ENCODE assay signal across 16 mouse cellular contexts in genomic region chr11:35989967-35990366, GRCm38 (mm10). TPM values are rescaled to one million over a fixed set of nuclear protein-coding genes. Genes with fewer than 3 reads are reported as not detected.
DNase-seq lines count a peak whose midpoint lies in the region; ATAC-seq lines count a peak whose summit lies in the region.
"Had no signal": no experiment of that assay in that cellular context is flagged by ENCODE, and none has a peak within 500 bp of the region (broad histone marks: within the 10 kb centered on the region; RNA-seq: fewer than 3 reads in every experiment).

No protein-coding gene starts in this region.

- no peaks in the 10 kb centered on the region for H3K27me3 ChIP-seq in forebrain, embryonic 15.5 days
- peaks cover 31% of the 10 kb centered on the region for H3K27me3 ChIP-seq in forebrain, embryonic 10.5 days (ENCODE audit: poor library complexity, severe bottlenecking)
- H3K27me3 ChIP-seq in midbrain, embryonic 11.5 days (ENCODE audit: control insufficient read depth, insufficient read depth, low read length), result no peaks in the 10 kb centered on the region
- no peaks in the 10 kb centered on the region for H3K27me3 ChIP-seq in midbrain, embryonic 15.5 days (replicated peaks)

- no peak for DNase-seq in forebrain, embryonic 10.5 days (ENCODE audit: extremely low spot score, low spot score)
- peak; percentile 23 for DNase-seq in midbrain, embryonic 11.5 days (ENCODE audit: low spot score, missing footprints)
- no peak for DNase-seq in urinary bladder, postnatal 36 days (ENCODE audit: low spot score in 2 of 2)
- DNase-seq: adrenal gland, adult 2 months; adrenal gland, postnatal 10 days; adrenal gland, postnatal 25 days; cerebellum, adult 11-12 months; cerebellum, adult 2 months; cerebellum, adult 9-10 months; cerebellum, postnatal 10 days; cerebellum, postnatal 25 days had no signal

- WGBS in forebrain, embryonic 15.5 days, result 44% methylated on average over 4 of the region's 4 CpGs
- WGBS in forebrain, embryonic 10.5 days, result 76% methylated on average over 4 of the region's 4 CpGs
- 68% methylated on average over 4 of the region's 4 CpGs for WGBS in midbrain, embryonic 11.5 days
- 53% methylated on average over 4 of the region's 4 CpGs for WGBS in midbrain, embryonic 15.5 days

- peak overlapping the region; percentile 56 for H3K27ac ChIP-seq in forebrain, embryonic 15.5 days (replicated peaks)
- no peak overlapping the region for H3K27ac ChIP-seq in forebrain, embryonic 10.5 days
- no peak overlapping the region for H3K27ac ChIP-seq in midbrain, embryonic 11.5 days (ENCODE audit: low read depth, low read length)
- no peak overlapping the region for H3K27ac ChIP-seq in midbrain, embryonic 15.5 days
- H3K27ac ChIP-seq: embryonic facial prominence, embryonic 10.5 days; embryonic facial prominence, embryonic 12.5 days; forebrain, embryonic 12.5 days had no signal

- no peak overlapping the region for H3K9ac ChIP-seq in forebrain, embryonic 15.5 days (replicated peaks)
- no peak overlapping the region for H3K9ac ChIP-seq in midbrain, embryonic 11.5 days (ENCODE audit: low read length)
- H3K9ac ChIP-seq in midbrain, embryonic 15.5 days, result no peak overlapping the region
- H3K9ac ChIP-seq: embryonic facial prominence, embryonic 12.5 days; forebrain, embryonic 12.5 days had no signal

- H3K4me1 ChIP-seq in forebrain, embryonic 15.5 days, result peaks cover 29% of the 10 kb centered on the region
- peaks cover 14% of the 10 kb centered on the region for H3K4me1 ChIP-seq in forebrain, embryonic 10.5 days
- H3K4me1 ChIP-seq in midbrain, embryonic 11.5 days (ENCODE audit: control insufficient read depth, insufficient read depth, low read length), result no peaks in the 10 kb centered on the region
- peaks cover 10% of the 10 kb centered on the region for H3K4me1 ChIP-seq in midbrain, embryonic 15.5 days

- no peak for ATAC-seq in forebrain, embryonic 15.5 days (replicated peaks)
- ATAC-seq in midbrain, embryonic 11.5 days (ENCODE audit: low FRiP score), result no peak
- no peak for ATAC-seq in midbrain, embryonic 15.5 days (replicated peaks)

- H3K4me3 ChIP-seq in forebrain, embryonic 15.5 days, result no peak overlapping the region
- no peak overlapping the region for H3K4me3 ChIP-seq in forebrain, embryonic 10.5 days
- no peak overlapping the region for H3K4me3 ChIP-seq in midbrain, embryonic 11.5 days (ENCODE audit: low read depth, low read length)
- H3K4me3 ChIP-seq in midbrain, embryonic 15.5 days, result no peak overlapping the region
- H3K4me3 ChIP-seq: embryonic facial prominence, embryonic 10.5 days; embryonic facial prominence, embryonic 12.5 days; forebrain, embryonic 12.5 days had no signal

- H3K9me3 ChIP-seq in forebrain, embryonic 15.5 days, result no peaks in the 10 kb centered on the region
- H3K9me3 ChIP-seq in forebrain, embryonic 10.5 days, result no peaks in the 10 kb centered on the region
- no peaks in the 10 kb centered on the region for H3K9me3 ChIP-seq in midbrain, embryonic 11.5 days (ENCODE audit: control insufficient read depth, low read length)
- no peaks in the 10 kb centered on the region for H3K9me3 ChIP-seq in midbrain, embryonic 15.5 days
- H3K9me3 ChIP-seq: embryonic facial prominence, embryonic 10.5 days; embryonic facial prominence, embryonic 12.5 days; forebrain, embryonic 12.5 days had no signal

- H3K36me3 ChIP-seq in forebrain, embryonic 15.5 days, result no peaks in the 10 kb centered on the region
- no peaks in the 10 kb centered on the region for H3K36me3 ChIP-seq in forebrain, embryonic 10.5 days (replicated peaks)
- H3K36me3 ChIP-seq in midbrain, embryonic 11.5 days (ENCODE audit: control insufficient read depth, insufficient read depth, low read length), result no peaks in the 10 kb centered on the region
- H3K36me3 ChIP-seq in midbrain, embryonic 15.5 days (replicated peaks), result no peaks in the 10 kb centered on the region
- H3K36me3 ChIP-seq: embryonic facial prominence, embryonic 10.5 days; embryonic facial prominence, embryonic 12.5 days; forebrain, embryonic 12.5 days had no signal

- H3K4me2 ChIP-seq in forebrain, embryonic 15.5 days (replicated peaks), result no peak overlapping the region
- no peak overlapping the region for H3K4me2 ChIP-seq in midbrain, embryonic 11.5 days
- H3K4me2 ChIP-seq in midbrain, embryonic 15.5 days, result no peak overlapping the region
- H3K4me2 ChIP-seq: embryonic facial prominence, embryonic 12.5 days; forebrain, embryonic 12.5 days had no signal

RNA-seq across cellular contexts. Expression of gene Wwc1, which starts 9.6 kb away (rescaled TPM):
- 15.6 and 22.2 TPM in 2 replicates for polyA plus RNA-seq in forebrain, embryonic 15.5 days (2015; fragmentation: Nextera tagmentation; extraction: Ambion mirVana)
- polyA plus RNA-seq in forebrain, embryonic 10.5 days (2016; fragmentation: Nextera tagmentation; extraction: Ambion mirVana), result 4.2 and 4.9 TPM in 2 replicates
- 6.4 and 8.5 TPM in 2 replicates for polyA plus RNA-seq in midbrain, embryonic 11.5 days (2014; fragmentation: Nextera tagmentation; extraction: Ambion mirVana)
- polyA plus RNA-seq in midbrain, embryonic 15.5 days (2015; fragmentation: Nextera tagmentation; extraction: Ambion mirVana), result 13.2 and 18.1 TPM in 2 replicates
